8 mouse cellular contexts compared by ENCODE assay signal in genomic region chr13:44819400-44819799, GRCm38 (mm10).
DNase-seq lines count a peak whose midpoint lies in the region; ATAC-seq and TF ChIP-seq lines count a peak whose summit lies in the region.
"Had no signal": no experiment of that assay in that cellular context is flagged by ENCODE, and none has a peak within 500 bp of the region (broad histone marks: within the 10 kb centered on the region; RNA-seq: fewer than 3 reads in every experiment).

No protein-coding gene starts in this region.

- TF ChIP-seq CTCF in liver, postnatal 0 days (IDR thresholded peaks at IDR 0.05; ENCODE audit: low read depth), result no peak

- no peaks in the 10 kb centered on the region for H3K9me3 ChIP-seq in liver, postnatal 0 days (ENCODE audit: low read length)
- H3K9me3 ChIP-seq in liver, embryonic 11.5 days (ENCODE audit: control insufficient read depth, low read length), result no peaks in the 10 kb centered on the region
- no peaks in the 10 kb centered on the region for H3K9me3 ChIP-seq in kidney, embryonic 15.5 days (replicated peaks)

- 11% methylated on average over 4 of the region's 4 CpGs for WGBS in liver, postnatal 0 days (ENCODE audit: insufficient replicate concordance)
- WGBS in liver, embryonic 11.5 days, result 45% methylated on average over 4 of the region's 4 CpGs
- WGBS in kidney, embryonic 15.5 days, result 23% methylated on average over 4 of the region's 4 CpGs

- DNase-seq in liver, postnatal 0 days, result peak; percentile 36
- no peak for DNase-seq in liver, embryonic 11.5 days (ENCODE audit: low spot score)
- DNase-seq in adrenal gland, adult 8-10 months, result peak; percentile 41
- DNase-seq in gastrocnemius, postnatal 10 days, result peak; percentile 20
- no peak for DNase-seq in c-Kit-positive CD71-positive TER-119-positive erythroid progenitor cells, embryonic 14.5 days (ENCODE audit: low spot score)

- no peak overlapping the region for H3K4me3 ChIP-seq in liver, postnatal 0 days (ENCODE audit: low read depth, low read length)
- no peak overlapping the region for H3K4me3 ChIP-seq in liver, embryonic 11.5 days (ENCODE audit: low read depth, low read length)
- H3K4me3 ChIP-seq in kidney, embryonic 15.5 days (replicated peaks), result no peak overlapping the region

- no peak overlapping the region for H3K27ac ChIP-seq in liver, postnatal 0 days (ENCODE audit: low read depth)
- no peak overlapping the region for H3K27ac ChIP-seq in liver, embryonic 11.5 days (ENCODE audit: low read depth, low read length)
- H3K27ac ChIP-seq in kidney, embryonic 15.5 days, result 0 out of 2 replicates have a peak overlapping the region, but pooled peaks have one; percentile 27
- H3K27ac ChIP-seq: liver, embryonic 14.5 days had no signal

- TF ChIP-seq EP300 in liver, postnatal 0 days (IDR thresholded peaks at IDR 0.05; ENCODE audit: low read depth), result no peak

- no peak for ATAC-seq in liver, postnatal 0 days
- no peak for ATAC-seq in liver, embryonic 11.5 days (replicated peaks; ENCODE audit: low FRiP score)
- no peak for ATAC-seq in kidney, embryonic 15.5 days (replicated peaks; ENCODE audit: low FRiP score)
- 0 out of 2 replicates have a peak, but pooled peaks have one; percentile 33 for ATAC-seq in neutrophil, adult 5-6 weeks (ENCODE audit: extremely low read depth, insufficient number of reproducible peaks, low FRiP score, poor library complexity, severe bottlenecking)

- no peaks in the 10 kb centered on the region for H3K27me3 ChIP-seq in liver, postnatal 0 days (ENCODE audit: insufficient read depth, low read length)
- H3K27me3 ChIP-seq in liver, embryonic 11.5 days (replicated peaks; ENCODE audit: control insufficient read depth, insufficient read depth, low read length), result no peaks in the 10 kb centered on the region
- H3K27me3 ChIP-seq in kidney, embryonic 15.5 days, result no peaks in the 10 kb centered on the region

- H3K9ac ChIP-seq in liver, postnatal 0 days (replicated peaks), result no peak overlapping the region
- no peak overlapping the region for H3K9ac ChIP-seq in liver, embryonic 11.5 days (ENCODE audit: low read depth, low read length)
- no peak overlapping the region for H3K9ac ChIP-seq in kidney, embryonic 15.5 days
- H3K9ac ChIP-seq: liver, embryonic 14.5 days had no signal

- no peak overlapping the region for H3K4me2 ChIP-seq in liver, postnatal 0 days (ENCODE audit: low read depth, low read length)
- no peak overlapping the region for H3K4me2 ChIP-seq in liver, embryonic 11.5 days
- no peak overlapping the region for H3K4me2 ChIP-seq in kidney, embryonic 15.5 days

- H3K4me1 ChIP-seq in liver, postnatal 0 days (ENCODE audit: insufficient read depth), result peaks cover 5% of the 10 kb centered on the region
- H3K4me1 ChIP-seq in liver, embryonic 11.5 days (replicated peaks; ENCODE audit: control insufficient read depth, insufficient read depth, low read length), result peaks cover 5% of the 10 kb centered on the region
- peaks cover 29% of the 10 kb centered on the region for H3K4me1 ChIP-seq in kidney, embryonic 15.5 days

- H3K36me3 ChIP-seq in liver, postnatal 0 days (replicated peaks; ENCODE audit: insufficient read depth, low read length), result no peaks in the 10 kb centered on the region
- H3K36me3 ChIP-seq in liver, embryonic 11.5 days (ENCODE audit: control insufficient read depth, insufficient read depth, low read length), result no peaks in the 10 kb centered on the region
- H3K36me3 ChIP-seq in kidney, embryonic 15.5 days, result peaks cover 4% of the 10 kb centered on the region; the same call in 1 of the 2 replicates

Comparison
In these comparisons a context has a peak if more than half of its experiments do, and no peak if none do; other contexts are left out.
1. DNase-seq: peak in liver, postnatal 0 days (single experiment), adrenal gland, adult 8-10 months (single experiment) and gastrocnemius, postnatal 10 days (single experiment); none in liver, embryonic 11.5 days (single experiment) and c-Kit-positive CD71-positive TER-119-positive erythroid progenitor cells, embryonic 14.5 days (single experiment).